In genomic region chr1:97977521-97977920, GRCm38 (mm10) we compare ENCODE assay signal across 9 mouse cellular contexts.
DNase-seq lines count a peak whose midpoint lies in the region; ATAC-seq lines count a peak whose summit lies in the region.
"Had no signal": no experiment of that assay in that cellular context is flagged by ENCODE, and none has a peak within 500 bp of the region (broad histone marks: within the 10 kb centered on the region; RNA-seq: fewer than 3 reads in every experiment).

No protein-coding gene starts in this region.

- H3K27ac ChIP-seq in heart, embryonic 16.5 days (ENCODE audit: low read length) = peak overlapping the region; percentile 99
- peak overlapping the region; percentile 86 for H3K27ac ChIP-seq in hindbrain, embryonic 14.5 days
- H3K27ac ChIP-seq in midbrain, embryonic 12.5 days (replicated peaks) = peak overlapping the region; percentile 88; the same call in 1 of the 2 replicates

- ATAC-seq in heart, embryonic 16.5 days (replicated peaks; ENCODE audit: extremely low read depth, insufficient read depth, low FRiP score) = no peak
- no peak for ATAC-seq in hindbrain, embryonic 14.5 days (ENCODE audit: low FRiP score)
- no peak for ATAC-seq in midbrain, embryonic 12.5 days (ENCODE audit: low FRiP score, low read depth)

- intact Hi-C loops in heart, postnatal 25 days (cut with DNase I) = loop anchor here (5.0 to 10.0 kb wide), 4 partner anchors 120 to 375 kb away; partner anchors contain the start of gene Pam

- peak overlapping the region; percentile 79 for H3K4me3 ChIP-seq in heart, embryonic 16.5 days (ENCODE audit: low read length)
- H3K4me3 ChIP-seq in hindbrain, embryonic 14.5 days (replicated peaks; ENCODE audit: low read length) = peak overlapping the region; percentile 66
- peak overlapping the region; percentile 77 for H3K4me3 ChIP-seq in midbrain, embryonic 12.5 days

- H3K4me2 ChIP-seq in heart, embryonic 16.5 days (ENCODE audit: low read depth, low read length) = peak overlapping the region; percentile 71
- peak overlapping the region; percentile 78 for H3K4me2 ChIP-seq in hindbrain, embryonic 14.5 days (replicated peaks)
- H3K4me2 ChIP-seq in midbrain, embryonic 12.5 days (replicated peaks) = peak overlapping the region; percentile 83

- peaks cover 30% of the 10 kb centered on the region for H3K4me1 ChIP-seq in heart, embryonic 16.5 days (ENCODE audit: control insufficient read depth, insufficient read depth, low read length)
- H3K4me1 ChIP-seq in hindbrain, embryonic 14.5 days (replicated peaks; ENCODE audit: control insufficient read depth, insufficient read depth, low read length) = peaks cover 23% of the 10 kb centered on the region
- H3K4me1 ChIP-seq in midbrain, embryonic 12.5 days = peaks cover 16% of the 10 kb centered on the region

- WGBS in heart, embryonic 16.5 days = 11% methylated on average over 7 of the region's 7 CpGs
- WGBS in hindbrain, embryonic 14.5 days = 5% methylated on average over 7 of the region's 7 CpGs
- WGBS in midbrain, embryonic 12.5 days = 6% methylated on average over 7 of the region's 7 CpGs

- 0 out of 2 replicates have a peak, but pooled peaks cover 3% of the 10 kb centered on the region for H3K36me3 ChIP-seq in heart, embryonic 16.5 days (ENCODE audit: control insufficient read depth, insufficient read depth)
- H3K36me3 ChIP-seq in hindbrain, embryonic 14.5 days (replicated peaks; ENCODE audit: control insufficient read depth, insufficient read depth) = no peaks in the 10 kb centered on the region
- H3K36me3 ChIP-seq in midbrain, embryonic 12.5 days = no peaks in the 10 kb centered on the region

- no peaks in the 10 kb centered on the region for H3K9me3 ChIP-seq in heart, embryonic 16.5 days (replicated peaks; ENCODE audit: control insufficient read depth, low read length)
- no peaks in the 10 kb centered on the region for H3K9me3 ChIP-seq in hindbrain, embryonic 14.5 days (ENCODE audit: control insufficient read depth, low read length)
- H3K9me3 ChIP-seq in midbrain, embryonic 12.5 days = no peaks in the 10 kb centered on the region

- DNase-seq in heart, postnatal 25 days (ENCODE audit: low spot score) = no peak
- DNase-seq in embryo, embryonic 11 days = peak; percentile 22
- peak; percentile 39 for DNase-seq in hindbrain, embryonic 14.5 days (ENCODE audit: low spot score)
- no peak for DNase-seq in frontal cortex, postnatal 10 days (ENCODE audit: low spot score in 2 of 2)
- no peak for DNase-seq in cerebellum, adult 18-20 months
- DNase-seq in left cerebral cortex, adult 8-10 months (ENCODE audit: low spot score in 2 of 2) = no peak

- no peaks in the 10 kb centered on the region for H3K27me3 ChIP-seq in heart, embryonic 16.5 days (ENCODE audit: control insufficient read depth, insufficient read depth, low read length)
- no peaks in the 10 kb centered on the region for H3K27me3 ChIP-seq in hindbrain, embryonic 14.5 days (ENCODE audit: control insufficient read depth, insufficient read depth, low read length)
- no peaks in the 10 kb centered on the region for H3K27me3 ChIP-seq in midbrain, embryonic 12.5 days
- H3K27me3 ChIP-seq: CH12.LX had no signal

- peak overlapping the region; percentile 95 for H3K9ac ChIP-seq in heart, embryonic 16.5 days (ENCODE audit: low read length)
- H3K9ac ChIP-seq in hindbrain, embryonic 14.5 days = peak overlapping the region; percentile 90
- H3K9ac ChIP-seq in midbrain, embryonic 12.5 days (replicated peaks) = peak overlapping the region; percentile 84

Comparison
In these comparisons a context has a peak if more than half of its experiments do, and no peak if none do; other contexts are left out.
1. DNase-seq: peak in embryo, embryonic 11 days (single experiment) and hindbrain, embryonic 14.5 days (single experiment); none in heart, postnatal 25 days (single experiment), frontal cortex, postnatal 10 days (0 of 2), cerebellum, adult 18-20 months (0 of 2) and left cerebral cortex, adult 8-10 months (0 of 2).
2. Peak in every context shown above with its lines, with median percentiles within 50 percentile points of each other: H3K27ac ChIP-seq, H3K4me2 ChIP-seq, H3K4me3 ChIP-seq and H3K9ac ChIP-seq.